Mouse (Mus musculus) layer of hippocampus, adult 2 months (tissue): Measurements from ENCODE around the gene Fam89a. TPM values are rescaled to one million over a fixed set of nuclear protein-coding genes. Genes with fewer than 3 reads are reported as not detected.

ENCODE experiments used
- DNase-seq, 2 experiments: peaks; one replicate each; pipeline ENCODE4 v3.0.0; 2022; ENCODE audit warnings: low spot score in 2 of 2
- H3K27ac ChIP-seq: fragments of 200-600 bp; 2 replicates; pipeline ENCODE4 v1.8.1; 2022
- H3K4me3 ChIP-seq: fragments of 200-600 bp; 2 replicates; pipeline ENCODE4 v1.8.1; 2022; ENCODE audit warnings: mild to moderate bottlenecking
- CTCF ChIP-seq: fragments of 200-600 bp; conservative IDR thresholded peaks from 2 replicates; pipeline ENCODE4 v1.8.1; 2022; ENCODE audit warnings: antibody characterized with exemption, mild to moderate bottlenecking, moderate library complexity
- total RNA-seq, 2 experiments: library from RNA; stranded (reverse); gene quantifications; 2 replicates each; pipeline ENCODE4 v1.2.3; 2021

The Fam89a gene
- total RNA-seq, 2 experiments from 2014 or later, result 0.27 to 0.54 TPM

GRCm38 (mm10) chr8:124700271-124700670 is 51.4 kb downstream of the Fam89a start:
- DNase-seq, result no peak
- H3K4me3 ChIP-seq, result no peak overlapping the region
- H3K27ac ChIP-seq, result no peak overlapping the region
- no peak for TF ChIP-seq CTCF

GRCm38 (mm10) chr8:124695424-124696100 is 56.1 kb downstream of the Fam89a start:
- no peak overlapping the region for H3K4me3 ChIP-seq
- DNase-seq, result no peak
- no peak for TF ChIP-seq CTCF
- H3K27ac ChIP-seq, result no peak overlapping the region

GRCm38 (mm10) chr8:124691706-124692105 is 59.9 kb downstream of the Fam89a start:
- H3K27ac ChIP-seq, result no peak overlapping the region
- TF ChIP-seq CTCF, result no peak
- no peak overlapping the region for H3K4me3 ChIP-seq
- DNase-seq, result no peak

Other genes with a start within 250 kb of the Fam89a start
- gene Cog2, start 231.1 kb downstream of the Fam89a start, total RNA-seq, result 10 to 100 TPM; 45.3 to 49.0 TPM
- 10 to 100 TPM; 29.9 to 33.9 TPM for gene Agt, start 182.1 kb downstream of the Fam89a start, total RNA-seq
- under 1 TPM; 0.34 to 0.79 TPM for gene Capn9, start 175.7 kb downstream of the Fam89a start, total RNA-seq
- gene 2310022B05Rik, start 88.5 kb downstream of the Fam89a start, total RNA-seq, result 10 to 100 TPM; 76.5 to 77.4 TPM
- 10 to 100 TPM; 49.6 to 51.6 TPM for gene Ttc13, start 29.8 kb downstream of the Fam89a start, total RNA-seq
- gene Arv1, start 29.7 kb downstream of the Fam89a start, total RNA-seq, result 10 to 100 TPM; 10.7 to 13.4 TPM
- gene Trim67, start 41.3 kb upstream of the Fam89a start, total RNA-seq, result 1 to 10 TPM; 2.9 to 3.1 TPM
- 10 to 100 TPM; 64.3 to 68.0 TPM for gene Gnpat, start 111.2 kb upstream of the Fam89a start, total RNA-seq
- 10 to 100 TPM; 21.8 to 24.8 TPM for gene 2810004N23Rik, start 111.3 kb upstream of the Fam89a start, total RNA-seq
- 10 to 100 TPM; 35.6 TPM for gene Exoc8, start 145.9 kb upstream of the Fam89a start, total RNA-seq
- 10 to 100 TPM; 16.8 to 17.6 TPM for gene Sprtn, start 146.1 kb upstream of the Fam89a start, total RNA-seq
- gene Egln1, start 197.5 kb upstream of the Fam89a start, total RNA-seq, result 10 to 100 TPM; 60.3 to 65.9 TPM